Mouse (Mus musculus): ENCODE results near the gene Pitpnm1.
"Not testable (repeated sequence)": the region's sequence is repeated elsewhere in the genome, so short reads cannot be mapped to it uniquely, and the experiment has no call there.

Gene Pitpnm1

GRCm38 (mm10) chr19:4099837-4100717 is at the start of gene Pitpnm1:
Pitpnm1 (plus strand) TSS chr19:4099998.
- in situ Hi-C loops (cut with MboI; ENCODE audit: low sequenced_read_pairs) = no loop called here

DNA sequence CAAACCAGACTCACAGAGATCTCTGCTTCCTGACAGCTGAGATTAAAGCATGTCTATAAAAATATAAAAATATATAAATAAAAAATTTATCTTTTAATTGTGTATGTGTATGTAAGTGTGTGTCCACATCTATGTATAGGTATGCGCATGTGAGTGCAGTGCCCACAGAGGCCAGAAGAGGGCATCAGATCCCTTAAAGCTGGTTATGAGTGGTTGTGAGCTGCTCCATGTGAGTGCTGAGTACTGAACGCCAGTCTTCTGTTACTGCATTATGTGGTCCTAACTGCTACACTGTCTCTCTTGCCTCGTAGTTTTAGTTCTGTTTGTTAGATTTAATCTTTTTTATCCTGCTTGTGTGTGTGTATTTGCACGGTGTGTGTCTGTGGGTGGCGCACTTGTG is 48.8 kb upstream of the Pitpnm1 start:
- in situ Hi-C loops (cut with MboI; ENCODE audit: low sequenced_read_pairs) = no loop called here

GRCm38 (mm10) chr19:4051741-4052515 is 47.9 kb upstream of the Pitpnm1 start:
- in situ Hi-C loops (cut with MboI; ENCODE audit: low sequenced_read_pairs) = no loop called here

GRCm38 (mm10) chr19:4052516-4053030 is 47.2 kb upstream of the Pitpnm1 start:
- in situ Hi-C loops (cut with MboI; ENCODE audit: low sequenced_read_pairs) = no loop called here

GRCm38 (mm10) chr19:4054613-4055012 is 45.2 kb upstream of the Pitpnm1 start:
- in situ Hi-C loops (cut with MboI; ENCODE audit: low sequenced_read_pairs) = no loop called here

GRCm38 (mm10) chr19:4055216-4055946 is 44.4 kb upstream of the Pitpnm1 start:
- in situ Hi-C loops (cut with MboI; ENCODE audit: low sequenced_read_pairs) = no loop called here

GRCm38 (mm10) chr19:4055947-4056693 is 43.7 kb upstream of the Pitpnm1 start:
- in situ Hi-C loops (cut with MboI; ENCODE audit: low sequenced_read_pairs) = no loop called here

DNA sequence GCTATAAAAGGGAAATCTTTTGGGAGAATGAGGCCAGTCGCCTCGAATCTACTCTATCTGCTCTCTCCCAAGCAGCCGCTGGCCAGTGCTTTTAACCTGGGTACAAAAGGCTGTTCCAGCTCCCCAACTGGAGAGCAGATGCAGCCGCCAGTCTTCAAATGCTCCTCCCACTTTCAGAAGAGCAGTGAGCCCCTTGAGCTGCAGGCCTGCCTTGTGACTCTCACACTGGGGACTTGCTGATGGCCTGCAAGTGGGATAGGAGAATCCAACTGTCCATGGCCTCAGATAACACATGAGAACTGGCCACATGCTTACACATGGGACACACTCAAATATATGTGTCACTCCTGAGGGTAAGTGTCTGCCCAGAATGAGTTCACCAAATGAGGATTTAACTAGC is 43.1 kb upstream of the Pitpnm1 start:
- in situ Hi-C loops (cut with MboI; ENCODE audit: low sequenced_read_pairs) = no loop called here

- in situ Hi-C loops (cut with MboI; ENCODE audit: low sequenced_read_pairs) = no loop called here
Observed at GRCm38 (mm10) chr19:4057389-4057788, 42.4 kb upstream of the Pitpnm1 start.

GRCm38 (mm10) chr19:4057962-4058361 is 41.8 kb upstream of the Pitpnm1 start:
- in situ Hi-C loops (cut with MboI; ENCODE audit: low sequenced_read_pairs) = no loop called here

DNA sequence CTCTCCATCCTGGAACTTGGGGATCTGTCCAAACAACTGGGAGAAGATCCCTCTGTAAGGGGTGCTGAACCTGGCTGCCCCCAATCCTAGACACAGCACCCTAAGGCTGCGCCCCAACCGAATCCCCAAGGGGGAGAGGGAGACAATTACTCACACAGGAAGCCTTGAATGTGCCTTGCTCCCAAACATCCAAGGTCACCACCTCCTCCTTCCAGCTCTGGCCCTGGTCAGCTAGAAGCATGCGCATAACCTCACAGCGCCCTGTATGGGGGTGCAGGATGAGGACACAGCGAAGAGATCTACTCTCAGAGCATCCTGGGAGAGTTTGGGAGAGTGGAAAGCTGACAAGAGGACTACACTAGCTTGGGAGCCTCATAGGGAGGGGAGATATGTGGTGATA is 41.2 kb upstream of the Pitpnm1 start:
- in situ Hi-C loops (cut with MboI; ENCODE audit: low sequenced_read_pairs) = no loop called here

DNA sequence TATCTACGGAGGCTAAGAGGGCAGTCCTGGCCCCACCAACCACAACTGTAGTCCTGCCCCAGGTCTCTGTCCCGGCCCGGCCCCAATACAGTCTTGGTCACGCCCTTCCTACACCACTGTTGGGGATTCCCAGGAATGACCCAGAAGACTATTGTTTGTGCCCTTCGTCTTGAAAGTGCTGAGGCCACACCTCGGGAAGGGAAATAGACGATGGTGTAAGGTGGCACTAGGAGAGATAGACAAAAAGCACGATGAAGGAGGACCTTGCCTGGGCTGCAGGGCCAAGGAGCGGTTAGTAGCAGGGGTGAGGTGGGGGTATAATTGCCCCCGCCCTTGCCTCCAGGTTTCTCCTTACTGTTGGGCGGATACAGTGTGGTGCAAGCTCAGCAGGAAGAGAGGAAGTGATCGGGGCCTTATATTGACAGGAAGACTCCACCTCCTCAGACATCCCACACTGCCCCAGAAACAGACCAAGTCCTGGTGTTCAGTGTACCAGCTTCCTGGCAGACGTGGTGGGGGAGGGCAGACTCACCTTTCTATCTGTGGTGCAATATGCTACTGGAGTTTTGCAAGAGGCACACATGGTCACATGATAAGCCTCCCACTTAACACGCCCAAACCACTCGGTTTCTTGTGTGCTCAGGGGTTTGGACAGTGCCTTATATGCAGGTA is 40.6 kb upstream of the Pitpnm1 start, which contains the start of gene Gstp3:
TSS of gene Gstp3 (minus strand) at position 501 of the 672 bp plus-strand sequence.
- in situ Hi-C loops (cut with MboI; ENCODE audit: low sequenced_read_pairs) = no loop called here

- in situ Hi-C loops (cut with MboI; ENCODE audit: low sequenced_read_pairs) = not testable (repeated sequence)
Observed at GRCm38 (mm10) chr19:4060044-4060898, 39.5 kb upstream of the Pitpnm1 start.

DNA sequence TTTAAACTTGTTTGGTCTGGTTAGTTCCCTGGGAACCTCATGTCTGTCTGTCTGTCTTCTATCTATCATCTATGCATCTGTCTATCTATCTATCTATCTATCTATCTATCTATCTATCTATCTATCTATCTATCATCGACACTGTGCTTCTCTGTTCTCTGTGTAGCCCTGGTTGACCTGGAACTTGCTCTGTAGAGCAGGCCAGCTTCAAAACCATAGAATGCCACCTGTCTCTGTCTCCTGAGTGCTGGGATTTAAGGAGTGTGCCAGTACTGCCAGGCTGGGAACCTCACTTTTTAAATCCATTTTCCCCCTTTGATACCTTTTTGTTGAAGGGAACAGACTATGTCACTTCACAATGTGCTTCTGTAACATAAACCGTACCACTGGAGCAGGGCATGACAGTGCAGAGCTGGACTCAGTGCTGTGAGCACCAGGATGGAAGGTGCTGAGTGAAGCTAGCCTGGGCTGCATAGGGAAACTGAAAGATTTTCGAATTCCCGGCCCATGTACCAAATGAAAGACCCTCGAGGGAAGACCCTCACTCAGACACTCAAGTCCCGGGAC is 38.8 kb upstream of the Pitpnm1 start:
- in situ Hi-C loops (cut with MboI; ENCODE audit: low sequenced_read_pairs) = no loop called here

DNA sequence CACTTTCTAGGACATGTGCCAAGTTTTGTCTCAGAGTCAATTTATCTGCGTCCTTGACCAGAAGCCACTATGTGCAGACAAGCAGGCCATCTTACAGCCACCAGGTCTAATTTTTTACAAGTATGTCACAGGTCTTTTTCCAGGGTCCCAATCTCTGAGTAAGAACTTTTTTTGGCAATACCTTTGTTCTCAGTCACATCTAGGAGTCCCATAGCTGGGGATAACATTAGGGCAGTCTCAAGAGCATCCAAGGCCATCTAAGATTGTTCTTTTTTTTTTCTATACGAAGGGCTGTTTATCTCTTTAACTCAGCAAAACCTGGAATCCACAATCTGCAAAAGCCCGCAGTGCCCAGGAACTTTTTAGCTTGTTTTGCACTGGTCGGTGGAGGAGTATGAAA is 36.4 kb upstream of the Pitpnm1 start:
- in situ Hi-C loops (cut with MboI; ENCODE audit: low sequenced_read_pairs) = not testable (repeated sequence)

DNA sequence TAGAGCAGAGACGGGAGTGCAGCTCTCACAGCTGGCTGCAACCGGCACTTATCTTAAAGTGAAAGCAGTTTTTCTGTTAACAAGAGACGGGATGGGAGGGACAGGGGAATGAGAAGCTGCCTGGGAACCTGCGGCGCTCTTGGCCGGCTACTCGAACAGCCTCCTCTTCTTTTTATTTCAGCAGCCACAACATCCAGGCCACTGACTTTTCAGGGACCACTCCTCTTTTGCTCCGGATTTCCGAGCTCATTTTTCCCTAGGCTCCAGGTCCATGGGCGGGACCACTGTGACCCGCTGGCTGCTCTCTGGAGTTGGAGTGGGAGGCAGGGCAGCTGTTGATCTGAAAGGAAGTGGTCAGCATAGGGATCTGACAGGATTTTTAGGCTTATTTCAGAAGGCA is 35.3 kb upstream of the Pitpnm1 start:
- in situ Hi-C loops (cut with MboI; ENCODE audit: low sequenced_read_pairs) = not testable (repeated sequence)

- in situ Hi-C loops (cut with MboI; ENCODE audit: low sequenced_read_pairs) = no loop called here
Observed at GRCm38 (mm10) chr19:4066280-4066679, 33.5 kb upstream of the Pitpnm1 start.

- in situ Hi-C loops (cut with MboI; ENCODE audit: low sequenced_read_pairs) = no loop called here
Observed at GRCm38 (mm10) chr19:4066877-4067276, 32.9 kb upstream of the Pitpnm1 start.

All from CH12F3 (cell line).